Mouse (Mus musculus) left cerebral cortex, adult 6 months (tissue): Measurements from ENCODE around the gene 2610042L04Rik. TPM values are rescaled to one million over a fixed set of nuclear protein-coding genes. Genes with fewer than 3 reads are reported as not detected.

Experiments
- long read RNA-seq, 2 experiments: library from polyadenylated mRNA; unstranded; transcript quantifications; one replicate each; pipeline ENCODE4 v2.0.0; 2019 to 2020
- polyA plus RNA-seq: library from polyadenylated mRNA; unstranded; fragments of <200 nt; fragmentation: Nextera tagmentation; gene quantifications from 2 replicates; pipeline ENCODE4 v1.2.3, GENCODE M21; 2021

Gene 2610042L04Rik
- polyA plus RNA-seq, result 0.39 and 0.51 TPM in 2 replicates
- long read RNA-seq, experiment 1, transcript 2610042L04Rik-202 (6 exons, 1,886 nt), result major isoform, 5 of 8 reads
- long read RNA-seq, experiment 1, partial matches to known transcripts, result 1 of 8 reads
- long read RNA-seq, experiment 1, other reads (novel, unspliced or antisense), result 2 of 8 reads
- long read RNA-seq, experiment 2, result 0 reads

DNA sequence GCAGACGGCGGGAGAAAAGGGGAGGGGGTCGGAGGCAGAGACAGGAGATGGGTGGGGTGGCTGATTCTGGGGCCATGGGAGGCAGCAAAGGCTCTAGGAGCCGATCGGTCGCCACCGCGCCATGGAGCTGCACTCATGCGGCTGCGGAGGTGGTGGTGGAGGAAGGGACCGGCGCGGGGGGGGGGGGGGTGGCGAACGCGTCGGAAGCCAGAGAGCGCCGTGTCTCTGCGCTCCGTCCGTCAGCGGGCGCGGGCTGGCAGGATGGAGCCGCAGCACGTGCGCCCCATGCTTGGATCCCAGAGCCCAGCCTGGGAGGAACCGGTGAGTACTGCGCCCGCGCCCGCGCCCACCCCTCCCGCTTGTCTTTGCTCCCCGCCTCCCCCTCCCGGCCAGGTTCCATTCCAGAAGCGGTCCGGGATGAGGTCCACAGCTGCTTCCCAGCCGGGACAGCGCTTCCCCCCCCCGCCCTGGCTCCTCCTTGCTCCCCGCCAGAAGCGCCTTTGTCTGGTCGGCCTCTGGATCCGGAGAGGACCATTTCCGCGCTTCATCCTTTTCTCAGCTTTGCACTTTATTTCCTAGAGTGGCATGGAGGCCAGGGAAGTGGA is at the start of gene 2610042L04Rik:
2610042L04Rik (plus strand) TSS at position 288 of the 605 bp plus-strand sequence.

GRCm38 (mm10) chr14:4316983-4317382 is 17.6 kb upstream of the 2610042L04Rik start, which contains the start of gene Gm3149:
Gene Gm3149 (plus strand): TSS chr14:4317283.

GRCm38 (mm10) chr14:4397226-4397625 is 62.7 kb downstream of the 2610042L04Rik start, which contains the start of gene Gm3159:
Gene Gm3159 (plus strand): TSS chr14:4397526.

Other genes with a start within 250 kb of the 2610042L04Rik start
- gene Gm8108, start 224.2 kb upstream of the 2610042L04Rik start, polyA plus RNA-seq, result 0.51 TPM in 1 of 2 replicates, not detected in the other
- not detected in 2 replicates for gene Gm3127, start 169.7 kb upstream of the 2610042L04Rik start, polyA plus RNA-seq
- gene Gm2974, start 152.2 kb upstream of the 2610042L04Rik start, polyA plus RNA-seq, result 0.41 and 0.66 TPM in 2 replicates
- gene Gm3138, start 85.1 kb upstream of the 2610042L04Rik start, polyA plus RNA-seq, result not detected in 2 replicates
- gene Gm3149, start 17.5 kb upstream of the 2610042L04Rik start, polyA plus RNA-seq, result not detected in 2 replicates
- not detected in 2 replicates for gene Gm3159, start 62.8 kb downstream of the 2610042L04Rik start, polyA plus RNA-seq
- gene Gm3164, start 80.7 kb downstream of the 2610042L04Rik start, polyA plus RNA-seq, result 0.18 and 0.20 TPM in 2 replicates
- gene Gm3173, start 96.2 kb downstream of the 2610042L04Rik start, polyA plus RNA-seq, result not detected in 2 replicates
- gene Gm3182, start 147.0 kb downstream of the 2610042L04Rik start, polyA plus RNA-seq, result not detected in 2 replicates
- gene Gm3047, start 220.6 kb downstream of the 2610042L04Rik start, polyA plus RNA-seq, result not detected in 2 replicates